Mouse (Mus musculus) 3T3-L1 (cell line): Measurements from ENCODE around the gene Rhbdl3.
A peak's percentile ranks its signal among the peaks of the same experiment; 100 is the strongest.
"Not testable (repeated sequence)": the region's sequence is repeated elsewhere in the genome, so short reads cannot be mapped to it uniquely, and the experiment has no call there.

Experiments
- DNase-seq: peaks from one replicate; pipeline ENCODE4 v3.0.0-alpha.2; 2015; ENCODE audit warnings: low read depth, low spot score

Rhbdl3 gene

DNA sequence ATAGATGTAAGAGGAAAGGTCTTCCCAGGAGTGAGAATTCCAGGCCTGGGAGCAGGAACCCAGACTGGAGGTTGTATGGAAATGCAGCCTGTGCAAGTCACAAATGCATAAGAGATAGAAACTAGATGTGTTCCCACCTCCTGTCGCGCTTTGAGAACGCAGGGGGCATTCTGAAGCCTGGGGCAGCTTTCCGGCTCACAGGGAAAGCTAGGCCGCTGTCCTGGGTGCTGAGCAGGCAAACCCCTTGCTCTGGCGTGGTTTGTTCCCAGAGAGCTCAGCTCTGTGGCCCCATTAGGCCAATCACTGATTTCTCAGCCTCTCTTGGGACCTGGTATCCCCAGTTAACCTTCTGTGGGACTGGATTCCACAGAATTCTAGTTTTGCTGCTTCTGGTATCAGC is 11.9 kb downstream of the Rhbdl3 start:
- no peak for DNase-seq

DNA sequence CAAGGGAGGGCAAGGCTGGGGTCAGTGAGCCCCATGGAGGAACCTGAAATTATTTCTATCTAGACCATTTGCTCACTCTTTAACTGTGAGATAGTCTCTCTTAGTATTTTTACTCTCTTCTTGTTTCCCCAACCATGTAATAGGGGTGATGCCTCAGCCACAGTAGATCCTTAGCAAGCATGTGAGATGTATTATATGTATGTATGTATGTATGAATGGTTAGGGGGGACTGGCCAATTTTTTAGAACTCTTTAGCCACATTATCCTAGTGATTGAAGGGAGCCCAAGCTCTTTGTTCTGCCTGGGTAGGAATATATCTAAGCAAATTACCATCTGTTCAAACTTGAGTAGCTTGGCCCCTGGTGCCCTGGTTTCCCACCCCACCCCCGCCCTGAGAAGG is 12.8 kb downstream of the Rhbdl3 start:
- DNase-seq: no peak

DNA sequence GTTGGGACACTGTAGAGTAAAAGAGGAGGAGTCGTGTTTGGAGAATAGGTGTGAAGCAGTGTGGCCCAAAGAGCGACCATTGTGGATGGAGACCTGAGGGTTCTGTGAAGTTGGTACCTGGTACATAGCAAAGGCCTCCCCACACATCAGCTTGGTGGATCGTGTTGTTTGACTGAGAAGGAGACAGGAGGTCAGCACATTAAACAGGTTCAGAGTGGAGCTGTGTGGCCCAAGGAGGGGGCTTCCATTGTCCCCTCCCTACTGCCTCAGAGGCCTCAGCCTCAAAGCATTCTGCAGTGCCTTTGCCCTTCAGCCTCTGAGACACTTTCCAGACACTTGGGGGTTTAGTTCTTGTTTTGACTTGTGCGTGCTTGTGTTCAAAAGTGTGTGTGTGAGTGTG is 13.2 kb downstream of the Rhbdl3 start:
- DNase-seq: no peak

DNA sequence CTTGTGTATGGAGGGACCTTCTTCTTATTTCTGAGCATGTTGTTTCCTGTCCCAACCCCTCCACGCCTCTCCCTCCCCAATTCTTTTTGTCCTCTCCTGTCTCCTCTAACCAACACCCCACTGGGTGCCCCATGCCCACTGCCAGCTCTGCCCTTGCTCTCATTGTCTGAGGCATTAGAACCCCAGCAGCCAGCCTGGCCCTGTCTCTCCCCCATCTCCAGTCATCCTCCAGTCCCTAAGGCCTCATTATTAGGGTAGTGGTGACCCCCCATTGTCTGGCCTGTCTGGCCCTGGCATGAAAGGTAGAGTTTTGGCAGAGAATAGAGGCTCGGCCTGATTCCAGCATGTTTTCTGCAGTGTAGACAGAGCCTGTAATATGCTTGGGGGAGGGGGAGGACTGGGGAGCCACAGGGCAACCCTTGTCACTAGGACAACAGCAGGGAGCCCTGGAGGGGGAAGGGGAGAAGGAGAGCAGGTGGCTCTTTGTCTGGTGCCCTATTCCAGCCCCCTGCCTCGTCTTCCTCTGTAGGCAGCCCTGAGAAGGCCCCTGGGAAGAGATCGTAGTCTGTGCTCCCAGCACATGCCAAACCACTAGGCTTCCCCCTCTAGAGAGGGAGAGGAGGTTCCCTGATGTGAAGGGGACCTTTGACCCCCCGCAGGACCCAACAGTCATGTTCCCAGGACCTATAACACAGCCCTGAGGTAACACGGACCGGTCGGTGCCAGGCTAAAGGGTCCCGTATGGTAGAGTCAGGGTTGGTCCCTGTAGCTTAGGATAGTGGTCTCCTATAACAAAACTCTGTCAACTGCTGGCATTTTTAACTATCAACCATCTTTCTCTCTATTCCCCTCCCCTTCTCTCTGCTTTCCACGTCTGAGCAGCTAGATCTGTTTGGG is 15.3 kb downstream of the Rhbdl3 start:
- DNase-seq: no peak

DNA sequence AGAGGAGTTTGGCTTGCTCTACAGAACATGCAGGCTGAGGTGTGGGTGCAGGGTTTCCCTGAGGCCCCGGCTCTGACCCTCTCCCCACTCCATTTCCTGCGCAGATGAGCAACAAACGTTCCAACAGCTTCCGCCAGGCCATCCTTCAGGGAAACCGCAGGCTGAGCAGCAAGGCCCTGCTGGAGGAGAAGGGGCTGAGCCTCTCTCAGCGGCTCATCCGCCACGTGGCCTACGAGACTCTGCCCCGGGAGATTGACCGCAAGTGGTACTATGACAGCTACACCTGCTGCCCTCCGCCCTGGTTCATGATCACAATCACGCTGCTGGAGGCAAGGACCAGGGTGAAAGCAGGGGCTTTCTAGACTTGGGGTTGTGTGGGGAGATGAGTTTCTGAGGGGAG is 22.5 kb downstream of the Rhbdl3 start:
- no peak for DNase-seq

GRCm38 (mm10) chr11:80324636-80325035 is 23.9 kb downstream of the Rhbdl3 start:
- no peak for DNase-seq

GRCm38 (mm10) chr11:80332709-80333400 is 32.1 kb downstream of the Rhbdl3 start:
- peak; percentile 20 for DNase-seq

DNA sequence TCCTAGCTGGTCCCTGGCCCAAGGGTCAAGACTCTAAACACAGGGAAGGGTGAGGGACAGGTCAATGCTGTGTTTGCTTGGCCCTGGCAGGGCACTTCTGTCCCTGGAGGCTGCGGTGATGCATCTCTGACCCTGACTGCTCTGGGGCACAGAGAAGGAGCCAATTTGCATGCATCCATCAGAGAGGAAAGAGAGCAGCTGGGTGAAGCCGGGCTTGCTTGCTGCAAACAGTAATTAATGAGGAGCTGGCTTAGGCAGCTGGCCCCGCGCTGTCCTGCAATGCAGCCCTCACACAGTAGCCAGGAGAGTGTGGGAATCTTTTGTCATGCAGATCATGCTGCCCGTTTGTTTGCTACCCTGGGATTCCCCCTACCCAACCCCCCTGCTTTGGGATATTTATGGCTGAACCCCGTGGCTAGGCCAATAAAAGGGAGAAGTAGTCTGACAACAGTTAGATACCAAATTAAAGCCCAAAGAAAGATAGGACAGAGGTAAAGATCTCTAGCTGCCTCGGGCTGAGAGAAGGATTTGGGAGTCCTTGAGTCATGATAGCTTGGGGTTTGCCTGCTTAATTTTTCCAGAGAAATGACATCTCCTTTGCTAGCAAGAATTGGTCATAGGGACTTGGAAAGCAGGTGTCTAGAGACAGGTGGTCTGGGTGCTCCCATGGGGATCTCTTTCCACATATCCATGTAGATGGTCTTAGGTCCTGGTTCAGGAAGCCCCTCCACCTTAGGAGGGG is 35.1 kb downstream of the Rhbdl3 start:
- DNase-seq: no peak

DNA sequence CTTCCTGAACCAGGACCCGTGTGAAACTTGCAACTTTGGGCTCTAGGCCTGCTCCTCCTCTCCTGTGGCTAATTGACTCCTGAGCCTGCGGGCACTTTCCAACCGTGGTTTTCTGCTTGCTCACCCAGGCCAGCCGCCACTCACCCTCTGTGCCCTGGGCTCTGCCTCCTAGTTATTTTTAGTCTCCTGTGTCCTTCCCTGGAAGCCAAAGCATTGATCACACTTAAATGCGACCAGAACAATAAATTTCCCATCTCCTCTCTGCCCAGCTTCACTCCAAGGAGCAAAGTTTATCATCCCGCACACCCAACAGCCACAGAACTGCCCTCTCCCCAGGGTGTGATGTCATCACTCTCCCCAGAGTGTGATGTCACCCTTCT is 35.6 kb downstream of the Rhbdl3 start:
- DNase-seq: no peak

DNA sequence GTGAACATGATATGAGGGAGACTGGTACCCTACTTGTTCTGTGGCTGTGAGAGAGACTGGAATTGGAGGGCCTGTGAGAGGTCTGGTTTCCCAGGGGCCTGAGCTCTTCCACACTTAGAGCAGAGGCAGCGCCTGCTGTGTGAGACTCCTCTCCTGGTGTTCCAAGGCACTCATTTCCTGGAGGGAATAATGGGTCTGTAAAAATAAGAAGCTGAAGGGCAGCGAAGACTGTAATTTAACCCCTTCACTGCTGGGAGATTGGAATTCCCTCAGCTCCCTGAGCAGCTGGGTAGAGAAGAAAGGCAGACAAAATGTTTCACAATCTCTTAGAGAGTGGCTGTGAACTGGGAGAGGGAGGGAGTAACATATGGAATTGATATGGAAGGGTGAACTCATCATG is 41.8 kb downstream of the Rhbdl3 start:
- peak; percentile 19 for DNase-seq

- DNase-seq: peak; percentile 89
Measured at GRCm38 (mm10) chr11:80351832-80352430, 51.2 kb downstream of the Rhbdl3 start.

DNA sequence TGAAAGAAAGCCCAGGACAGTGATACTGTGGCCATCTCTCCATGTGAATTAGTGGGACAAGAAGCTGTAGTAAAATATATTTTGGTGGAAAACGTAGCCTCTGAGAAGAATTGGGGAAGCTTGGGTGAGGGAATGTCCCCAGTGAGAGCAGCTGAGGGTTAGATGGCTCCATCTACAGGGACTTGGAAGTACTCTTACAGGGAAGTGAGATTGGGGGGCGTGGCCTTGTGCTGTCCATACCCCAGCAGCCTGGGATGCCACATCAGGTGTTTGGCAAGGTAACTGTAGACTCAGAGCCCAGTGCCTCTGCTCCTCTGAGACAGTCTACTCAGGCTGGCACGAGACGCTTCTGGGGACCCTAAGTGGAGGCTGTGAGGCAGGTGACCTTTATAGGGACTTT is 54.1 kb downstream of the Rhbdl3 start:
- DNase-seq: peak; percentile 22

GRCm38 (mm10) chr11:80368949-80369348 is 68.2 kb downstream of the Rhbdl3 start:
- no peak for DNase-seq

GRCm38 (mm10) chr11:80376651-80377050 is 75.9 kb downstream of the Rhbdl3 start:
- no peak for DNase-seq

- peak; percentile 80 for DNase-seq
Measured at GRCm38 (mm10) chr11:80377712-80378451, 77.2 kb downstream of the Rhbdl3 start, which contains the start of gene 5730455P16Rik. Gene 5730455P16Rik (minus strand): TSS chr11:80378034.

- peak; percentile 44 for DNase-seq
Measured at GRCm38 (mm10) chr11:80378452-80379068, 77.8 kb downstream of the Rhbdl3 start.

- not testable (repeated sequence) for DNase-seq
Measured at GRCm38 (mm10) chr11:80379184-80379583, 78.5 kb downstream of the Rhbdl3 start.

DNA sequence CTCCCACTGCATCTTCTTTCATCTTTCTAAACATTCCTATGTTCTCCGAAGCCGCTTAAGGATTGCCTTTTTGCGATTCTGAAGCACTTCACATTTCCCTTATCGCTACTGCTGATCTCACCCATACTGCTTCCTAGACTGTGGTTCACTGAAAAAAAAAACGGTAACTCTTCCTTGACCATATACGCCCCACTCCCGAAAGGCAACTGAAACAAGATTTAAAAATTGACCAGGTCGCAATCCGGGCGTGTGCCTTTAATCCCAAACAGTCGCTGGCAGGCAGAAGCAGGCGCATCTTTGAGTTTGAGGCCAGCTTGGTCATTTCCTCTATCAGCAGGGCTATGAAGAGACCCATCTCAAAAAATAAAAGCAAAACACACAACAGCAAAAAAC is 81.9 kb downstream of the Rhbdl3 start:
- peak; percentile 66 for DNase-seq

DNA sequence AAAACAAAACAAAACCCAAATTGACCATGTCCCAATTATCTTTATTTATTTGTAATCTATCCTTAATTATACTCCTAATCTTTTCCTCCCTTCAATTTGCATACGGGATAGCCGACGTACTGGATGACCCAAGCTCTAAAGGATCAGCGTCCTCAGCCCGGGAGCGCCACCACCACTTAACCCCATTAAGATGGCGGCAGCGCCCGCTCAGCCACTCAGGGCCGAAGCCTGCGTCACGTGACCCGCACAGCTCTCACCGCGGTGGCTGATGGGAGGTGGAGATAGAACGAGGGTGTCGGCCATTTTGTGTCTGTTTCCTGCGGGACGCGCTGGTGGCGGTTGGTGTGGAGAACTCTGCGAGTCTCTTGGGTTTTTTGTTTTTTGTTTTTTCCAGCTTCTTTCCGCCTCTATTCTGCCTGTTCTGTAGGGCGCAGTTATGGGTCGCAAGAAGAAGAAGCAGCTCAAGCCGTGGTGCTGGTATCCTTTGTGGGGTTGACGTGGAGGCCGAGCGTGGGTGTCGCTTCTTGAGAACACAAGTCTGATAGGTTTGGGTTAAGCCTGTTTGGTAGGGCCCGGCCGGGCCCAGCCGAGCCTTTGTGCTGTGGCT is 82.4 kb downstream of the Rhbdl3 start, which contains the start of gene Zfp207:
Zfp207 (plus strand) TSS at position 261 of the 607 bp plus-strand sequence.
- DNase-seq: peak; percentile 97

DNA sequence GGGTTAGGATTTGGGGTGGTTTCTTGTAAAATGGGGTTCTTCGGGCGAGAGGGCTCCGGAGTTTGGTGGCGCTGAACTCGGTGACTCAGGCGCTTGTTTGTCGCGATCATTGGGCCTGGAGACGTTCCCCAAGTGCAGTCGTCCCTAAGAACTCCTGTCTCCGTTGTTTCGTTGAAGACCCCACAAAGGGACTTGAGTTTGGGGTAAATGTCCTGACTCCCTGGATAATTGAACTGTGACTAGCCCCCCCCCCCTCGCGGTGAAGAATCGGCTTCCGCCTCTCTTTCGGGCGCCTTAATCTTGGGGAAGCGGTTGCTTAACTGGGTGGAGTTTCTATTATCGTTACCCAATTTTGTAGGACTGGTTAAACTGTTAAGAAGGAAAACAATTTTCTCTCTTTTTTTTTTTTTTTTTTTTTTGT is 82.9 kb downstream of the Rhbdl3 start:
- peak; percentile 45 for DNase-seq
